ENCODE assay signal across 1 mouse cellular context in the genomic region with DNA sequence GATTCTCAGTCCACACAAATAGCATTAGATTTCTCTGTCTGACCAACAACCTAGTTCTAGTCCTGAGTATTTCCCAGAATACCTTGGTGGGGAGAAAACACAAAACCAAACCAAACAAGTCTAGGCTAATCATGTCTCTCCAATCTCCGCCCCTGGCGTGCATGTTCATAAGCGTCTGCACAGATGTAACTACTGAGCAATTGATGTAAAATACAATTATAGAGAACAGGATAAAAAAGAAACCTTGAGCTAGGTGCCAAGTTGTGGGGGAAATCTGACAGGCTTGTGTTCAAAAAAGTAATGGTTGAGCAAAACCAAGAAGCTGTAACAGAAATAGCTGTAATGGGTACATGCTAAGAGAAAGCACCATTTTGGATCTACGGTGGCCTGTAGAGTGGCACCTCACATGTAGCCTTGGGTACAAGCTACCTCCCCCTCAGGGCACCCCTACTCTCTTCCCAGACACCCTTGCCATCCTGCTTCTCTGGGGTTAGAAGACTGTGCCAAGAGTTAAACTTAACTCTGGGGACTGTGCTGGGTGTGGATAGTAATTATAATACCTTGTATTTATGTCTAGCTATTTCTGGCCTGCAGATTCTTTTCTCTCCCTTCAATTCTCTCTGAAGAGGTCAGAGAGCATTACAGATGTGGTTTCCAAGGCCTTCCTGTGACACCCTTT.
TF ChIP-seq lines count a peak whose summit lies in the region.

No protein-coding gene starts in this region.

TF ChIP-seq in CH12.LX, 34 proteins besides CTCF, POLR2A, EP300 and RAD21 (continued from another document):
- TF ChIP-seq TCF12 (IDR thresholded peaks at IDR 0.05; ENCODE audit: low read depth, low read length) (peak; percentile 36; the same call in 1 of the 2 replicates), POLR2AphosphoS2 (IDR thresholded peaks at IDR 0.05; ENCODE audit: low read depth, low read length) (no peak), MAZ (IDR thresholded peaks at IDR 0.05; ENCODE audit: low read depth, low read length) (0 out of 2 replicates have a peak, but pooled peaks have one; percentile 30)
